Mouse (Mus musculus) embryonic fibroblast, embryonic 13.5 days (primary cell): ENCODE results near the gene Psmd11. TPM values are rescaled to one million over a fixed set of nuclear protein-coding genes. Genes with fewer than 3 reads are reported as not detected.
"Not testable (repeated sequence)": the region's sequence is repeated elsewhere in the genome, so short reads cannot be mapped to it uniquely, and the experiment has no call there.

Source experiments
- H3K27ac ChIP-seq: 2 replicates; pipeline ENCODE4 v1.5.1; 2012; ENCODE audit warnings: low read length, control low read depth, inconsistent platforms; ENCODE audit not compliant: insufficient read depth
- H3K4me1 ChIP-seq: 2 replicates; pipeline ENCODE4 v1.6.1; 2011; ENCODE audit warnings: low read length; ENCODE audit not compliant: control insufficient read depth, insufficient read depth
- H3K4me3 ChIP-seq: 2 replicates; pipeline ENCODE4 v1.5.1; 2011; ENCODE audit warnings: mild to moderate bottlenecking, control low read depth, low read length; ENCODE audit not compliant: insufficient read depth
- CTCF ChIP-seq: IDR thresholded peaks from 2 replicates; pipeline ENCODE4 v1.5.1; 2011; ENCODE audit warnings: mild to moderate bottlenecking, control low read depth, low read length, moderate library complexity, borderline replicate concordance; ENCODE audit not compliant: insufficient read depth
- POLR2A ChIP-seq: IDR thresholded peaks from 2 replicates; pipeline ENCODE4 v1.6.1; 2011; ENCODE audit warnings: low read depth, mild to moderate bottlenecking, control low read depth, low read length, moderate library complexity
- polyA plus RNA-seq: library from polyadenylated mRNA; stranded (reverse); fragments of >200 nt; gene quantifications from 2 replicates; pipeline ENCODE4 v1.2.4, GENCODE M21; 2011; ENCODE audit warnings: low read depth; ENCODE audit not compliant: missing spikeins, insufficient read length

Psmd11 gene
- polyA plus RNA-seq: 131 and 170 TPM in 2 replicates

DNA sequence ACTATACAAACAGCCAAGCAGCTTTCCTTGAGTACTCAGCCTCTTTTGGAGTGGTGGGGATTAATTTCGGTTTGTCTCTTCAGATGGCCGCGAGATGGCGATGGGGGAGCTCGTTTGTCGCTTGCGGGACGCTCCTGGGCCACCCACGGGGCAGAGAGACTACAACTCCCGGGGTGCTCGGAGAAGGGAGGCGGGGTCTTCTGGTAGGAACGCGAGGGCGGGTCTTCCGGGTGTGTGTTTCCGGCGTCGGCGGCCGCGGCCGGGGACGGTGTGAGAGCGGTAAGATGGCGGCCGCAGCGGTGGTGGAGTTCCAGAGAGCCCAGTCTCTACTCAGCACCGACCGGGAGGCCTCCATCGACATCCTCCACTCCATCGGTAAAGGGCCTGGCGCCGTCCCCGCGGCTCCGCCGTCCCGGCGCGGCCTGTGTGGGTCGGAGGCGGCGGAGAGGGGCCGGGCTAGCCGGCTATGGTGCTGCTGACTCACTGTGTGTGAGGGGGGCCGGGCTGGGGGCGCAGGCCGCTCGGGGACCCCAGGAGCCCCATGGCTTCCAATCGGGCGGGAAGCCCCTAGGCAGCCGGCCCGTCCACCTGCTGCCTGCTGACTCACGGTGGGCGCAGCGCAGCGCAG lies at the start of gene Psmd11:
Psmd11 (plus strand) TSS at position 235 of the 628 bp plus-strand sequence.
- TF ChIP-seq POLR2A (peak; percentile 84), CTCF (peak; percentile 56; the same call in 1 of the 2 replicates)
- H3K4me1 ChIP-seq: no peaks in the 10 kb centered on the region
- H3K4me3 ChIP-seq: peak within 1 kb of the TSS; percentile 88
- peak within 1 kb of the TSS; percentile 51; the same call in 1 of the 2 replicates for H3K27ac ChIP-seq

DNA sequence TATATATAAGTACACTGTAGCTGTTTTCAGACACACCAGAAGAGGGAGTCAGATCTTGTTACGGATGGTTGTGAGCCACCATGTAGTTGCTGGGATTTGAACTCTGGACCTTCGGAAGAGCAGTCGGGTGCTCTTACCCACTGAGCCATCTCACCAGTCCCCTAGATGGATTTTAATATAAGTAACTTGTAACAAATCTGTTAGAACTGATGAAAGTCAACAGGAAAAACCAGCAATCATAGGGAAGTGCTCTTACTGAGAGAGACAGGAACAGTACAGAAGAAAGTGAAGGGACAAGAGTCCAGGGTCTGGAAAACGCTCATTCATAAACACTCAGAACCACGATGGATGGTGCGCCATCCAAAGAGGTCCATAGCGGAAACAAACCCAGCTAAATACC lies 49.2 kb upstream of the Psmd11 start:
- H3K4me1 ChIP-seq, H3K4me3 ChIP-seq, H3K27ac ChIP-seq: not testable (repeated sequence)

DNA sequence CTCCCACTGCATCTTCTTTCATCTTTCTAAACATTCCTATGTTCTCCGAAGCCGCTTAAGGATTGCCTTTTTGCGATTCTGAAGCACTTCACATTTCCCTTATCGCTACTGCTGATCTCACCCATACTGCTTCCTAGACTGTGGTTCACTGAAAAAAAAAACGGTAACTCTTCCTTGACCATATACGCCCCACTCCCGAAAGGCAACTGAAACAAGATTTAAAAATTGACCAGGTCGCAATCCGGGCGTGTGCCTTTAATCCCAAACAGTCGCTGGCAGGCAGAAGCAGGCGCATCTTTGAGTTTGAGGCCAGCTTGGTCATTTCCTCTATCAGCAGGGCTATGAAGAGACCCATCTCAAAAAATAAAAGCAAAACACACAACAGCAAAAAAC lies 45.8 kb upstream of the Psmd11 start:
- TF ChIP-seq POLR2A (0 out of 2 replicates have a peak, but pooled peaks have one; percentile 12), CTCF (no peak)
- H3K4me3 ChIP-seq: peak overlapping the region; percentile 64

DNA sequence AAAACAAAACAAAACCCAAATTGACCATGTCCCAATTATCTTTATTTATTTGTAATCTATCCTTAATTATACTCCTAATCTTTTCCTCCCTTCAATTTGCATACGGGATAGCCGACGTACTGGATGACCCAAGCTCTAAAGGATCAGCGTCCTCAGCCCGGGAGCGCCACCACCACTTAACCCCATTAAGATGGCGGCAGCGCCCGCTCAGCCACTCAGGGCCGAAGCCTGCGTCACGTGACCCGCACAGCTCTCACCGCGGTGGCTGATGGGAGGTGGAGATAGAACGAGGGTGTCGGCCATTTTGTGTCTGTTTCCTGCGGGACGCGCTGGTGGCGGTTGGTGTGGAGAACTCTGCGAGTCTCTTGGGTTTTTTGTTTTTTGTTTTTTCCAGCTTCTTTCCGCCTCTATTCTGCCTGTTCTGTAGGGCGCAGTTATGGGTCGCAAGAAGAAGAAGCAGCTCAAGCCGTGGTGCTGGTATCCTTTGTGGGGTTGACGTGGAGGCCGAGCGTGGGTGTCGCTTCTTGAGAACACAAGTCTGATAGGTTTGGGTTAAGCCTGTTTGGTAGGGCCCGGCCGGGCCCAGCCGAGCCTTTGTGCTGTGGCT lies 45.3 kb upstream of the Psmd11 start, which contains the start of gene Zfp207:
Zfp207 (plus strand) TSS at position 261 of the 607 bp plus-strand sequence.
- Histone ChIP-seq H3K27ac (peak within 1 kb of the TSS; percentile 85), H3K4me1 (0 out of 2 replicates have a peak, but pooled peaks cover 3% of the 10 kb centered on the region), H3K4me3 (peak within 1 kb of the TSS; percentile 99)
- TF ChIP-seq POLR2A: peak; percentile 92
- no peak for TF ChIP-seq CTCF

More for the DNA sequence above, 45.8 kb upstream of the Psmd11 start:
- Histone ChIP-seq H3K4me1 (0 out of 2 replicates have a peak, but pooled peaks cover 3% of the 10 kb centered on the region), H3K27ac (peak overlapping the region; percentile 85)

DNA sequence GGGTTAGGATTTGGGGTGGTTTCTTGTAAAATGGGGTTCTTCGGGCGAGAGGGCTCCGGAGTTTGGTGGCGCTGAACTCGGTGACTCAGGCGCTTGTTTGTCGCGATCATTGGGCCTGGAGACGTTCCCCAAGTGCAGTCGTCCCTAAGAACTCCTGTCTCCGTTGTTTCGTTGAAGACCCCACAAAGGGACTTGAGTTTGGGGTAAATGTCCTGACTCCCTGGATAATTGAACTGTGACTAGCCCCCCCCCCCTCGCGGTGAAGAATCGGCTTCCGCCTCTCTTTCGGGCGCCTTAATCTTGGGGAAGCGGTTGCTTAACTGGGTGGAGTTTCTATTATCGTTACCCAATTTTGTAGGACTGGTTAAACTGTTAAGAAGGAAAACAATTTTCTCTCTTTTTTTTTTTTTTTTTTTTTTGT lies 44.8 kb upstream of the Psmd11 start:
- Histone ChIP-seq H3K4me3 (peak overlapping the region; percentile 97), H3K4me1 (0 out of 2 replicates have a peak, but pooled peaks cover 3% of the 10 kb centered on the region), H3K27ac (peak overlapping the region; percentile 76)
- no peak for TF ChIP-seq CTCF
- no peak for TF ChIP-seq POLR2A

DNA sequence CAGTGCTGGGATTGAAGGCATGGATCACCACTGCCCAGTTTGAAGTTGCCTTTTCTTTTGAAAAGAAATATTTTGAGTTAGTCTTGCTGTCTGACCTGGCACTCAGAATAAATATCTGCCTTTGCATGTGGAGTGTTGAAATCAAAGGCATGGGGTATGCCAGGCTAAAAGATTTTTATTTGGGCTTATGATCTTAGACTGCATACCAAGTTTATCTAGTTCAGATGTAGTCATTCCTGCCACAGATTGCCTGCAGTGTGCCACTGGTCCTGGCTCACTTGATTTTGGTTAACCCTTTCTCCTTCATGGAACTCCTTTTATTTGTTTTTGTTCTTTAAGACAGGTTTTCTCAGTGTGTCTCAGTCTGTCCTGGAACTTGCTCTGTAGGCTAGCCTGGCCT lies 44.0 kb upstream of the Psmd11 start:
- Histone ChIP-seq H3K27ac (no peak overlapping the region), H3K4me1 (0 out of 2 replicates have a peak, but pooled peaks cover 3% of the 10 kb centered on the region), H3K4me3 (peak overlapping the region; percentile 99)
- no peak for TF ChIP-seq CTCF
- TF ChIP-seq POLR2A: no peak

DNA sequence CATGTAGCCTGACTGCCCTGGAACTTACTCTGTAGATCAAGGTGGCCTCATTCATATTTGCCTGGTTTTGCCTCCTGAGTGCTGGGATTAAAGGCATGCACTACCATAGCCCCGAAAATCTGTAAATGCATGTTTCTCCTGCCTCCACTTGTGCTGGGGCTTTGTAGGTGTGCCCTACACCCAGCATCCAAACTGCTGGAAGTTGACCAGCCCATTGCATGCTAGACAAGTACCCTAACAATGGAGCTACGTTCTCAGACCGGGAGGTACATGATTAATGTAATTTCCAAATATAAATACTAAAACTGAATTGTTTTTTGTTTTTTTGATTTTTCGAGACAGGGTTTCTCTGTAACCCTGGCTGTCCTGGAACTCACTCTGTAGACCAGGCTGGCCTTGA lies 43.4 kb upstream of the Psmd11 start:
- TF ChIP-seq POLR2A (no peak), CTCF (no peak)
- no peak overlapping the region for H3K27ac ChIP-seq
- H3K4me1 ChIP-seq: 0 out of 2 replicates have a peak, but pooled peaks cover 3% of the 10 kb centered on the region
- peak overlapping the region; percentile 99 for H3K4me3 ChIP-seq

DNA sequence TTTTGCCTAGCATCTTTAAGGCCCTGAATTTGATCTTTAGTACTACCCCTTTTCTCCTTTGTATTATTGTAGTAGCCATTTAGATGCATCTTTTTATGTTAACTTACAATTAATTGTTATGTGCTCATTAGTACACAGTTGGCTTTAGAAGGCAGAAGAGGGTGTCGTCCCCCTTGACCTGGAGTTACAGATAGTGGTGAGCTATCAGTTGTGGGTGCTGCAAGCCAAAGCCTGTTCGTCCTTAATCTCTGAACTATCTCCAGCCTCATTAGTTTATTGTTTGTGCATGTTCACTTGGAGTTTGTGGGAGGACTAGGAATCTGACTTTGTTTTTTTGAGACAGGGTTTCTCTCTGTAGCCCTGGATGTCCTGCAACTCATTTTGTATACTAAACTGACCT lies 41.6 kb upstream of the Psmd11 start:
- no peak for TF ChIP-seq CTCF
- no peak for TF ChIP-seq POLR2A
- H3K4me1 ChIP-seq: peaks cover 3% of the 10 kb centered on the region; the same call in 1 of the 2 replicates
- no peak overlapping the region for H3K27ac ChIP-seq
- no peak overlapping the region; the same call in 1 of the 2 replicates for H3K4me3 ChIP-seq

DNA sequence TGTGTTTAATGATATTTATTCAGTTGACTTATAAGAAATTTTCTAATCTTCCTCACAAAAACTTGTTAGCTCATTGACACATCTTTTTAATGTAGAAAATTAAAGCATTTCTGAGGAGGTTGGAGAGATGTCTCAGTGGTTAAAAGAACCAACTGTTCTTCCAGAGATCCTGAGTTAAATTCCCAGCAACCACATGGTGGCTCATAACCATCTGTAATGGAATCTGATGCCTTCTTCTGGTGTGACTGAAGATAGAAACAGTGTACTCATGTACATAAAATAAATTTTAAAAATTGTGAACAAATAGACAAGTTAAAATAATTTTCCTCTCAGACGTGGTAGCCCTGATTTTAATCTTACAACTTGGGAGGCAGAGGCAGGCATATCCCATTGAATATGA lies 38.5 kb upstream of the Psmd11 start:
- no peak for TF ChIP-seq POLR2A
- TF ChIP-seq CTCF: no peak
- H3K27ac ChIP-seq: no peak overlapping the region
- no peak overlapping the region for H3K4me3 ChIP-seq
- peaks cover 3% of the 10 kb centered on the region; the same call in 1 of the 2 replicates for H3K4me1 ChIP-seq

DNA sequence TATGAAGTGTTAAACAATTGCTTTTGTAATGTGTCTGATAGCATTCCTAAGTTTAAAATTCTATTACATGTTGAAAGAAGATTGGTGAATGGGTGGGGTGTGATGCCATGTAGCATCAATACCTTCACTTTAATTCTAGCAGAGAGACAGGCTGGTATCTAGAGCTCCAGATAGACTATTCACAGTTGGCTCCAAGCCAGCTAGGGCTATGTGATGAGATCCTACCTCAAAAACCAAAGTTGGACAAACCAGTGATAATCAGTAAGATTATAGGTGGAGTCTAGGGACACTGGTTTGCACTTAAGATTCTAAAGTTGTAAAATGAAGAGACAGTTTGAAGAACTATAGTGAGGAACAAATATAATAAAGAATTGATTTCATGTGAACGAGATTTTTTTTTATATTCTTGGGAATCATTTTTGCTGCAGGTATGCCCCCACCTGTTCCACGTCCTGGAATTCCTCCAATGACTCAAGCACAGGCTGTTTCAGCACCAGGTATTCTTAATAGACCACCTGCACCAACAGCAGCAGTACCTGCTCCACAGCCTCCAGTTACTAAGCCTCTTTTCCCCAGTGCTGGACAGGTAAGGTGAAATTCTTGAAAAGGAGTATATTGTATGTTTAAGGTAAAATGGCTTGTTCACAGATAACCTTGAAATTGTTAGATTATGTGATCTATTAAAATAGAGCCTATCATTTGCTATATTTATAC lies 36.9 kb upstream of the Psmd11 start:
- no peak for TF ChIP-seq CTCF
- TF ChIP-seq POLR2A: no peak
- peaks cover 3% of the 10 kb centered on the region; the same call in 1 of the 2 replicates for H3K4me1 ChIP-seq
- no peak overlapping the region for H3K4me3 ChIP-seq
- H3K27ac ChIP-seq: no peak overlapping the region
